Mouse (Mus musculus) liver, postnatal 0 days (tissue): ENCODE measurements around the gene Scaper. TPM values are rescaled to one million over a fixed set of nuclear protein-coding genes. Genes with fewer than 3 reads are reported as not detected.

Experiments
- ATAC-seq: fragments of 200-750 bp; cut with Nextera tagmentation; 2 replicates; pipeline ENCODE4 v1.8.0; 2017; ENCODE audit warnings: mild to moderate bottlenecking, moderate library complexity
- DNase-seq: peaks from one replicate; pipeline ENCODE4 v3.0.0-alpha.2; 2016
- H3K27ac ChIP-seq: fragments of 300-500 bp; sonication (generic); 2 replicates; pipeline ENCODE4 v1.5.1; 2014; ENCODE audit warnings: antibody characterized with exemption, moderate library complexity, mild to moderate bottlenecking, low read depth
- H3K27me3 ChIP-seq: fragments of 300-500 bp; sonication (generic); 2 replicates; pipeline ENCODE4 v1.6.1; 2014; ENCODE audit warnings: low read length, control low read depth, mixed read lengths; ENCODE audit not compliant: insufficient read depth
- H3K36me3 ChIP-seq: fragments of 300-500 bp; sonication (generic); replicated peaks from 2 replicates; pipeline ENCODE4 v1.6.1; 2014; ENCODE audit warnings: mild to moderate bottlenecking, control low read depth, low read length, moderate library complexity, mixed read lengths; ENCODE audit not compliant: insufficient read depth
- H3K4me1 ChIP-seq: fragments of 300-500 bp; sonication (generic); 2 replicates; pipeline ENCODE4 v1.6.1; 2014; ENCODE audit warnings: antibody characterized with exemption, mild to moderate bottlenecking, control low read depth; ENCODE audit not compliant: insufficient read depth
- H3K4me2 ChIP-seq: fragments of 300-500 bp; sonication (generic); 2 replicates; pipeline ENCODE4 v1.6.1; 2014; ENCODE audit warnings: low read depth, mild to moderate bottlenecking, low read length, moderate library complexity, mixed read lengths
- H3K4me3 ChIP-seq: fragments of 300-500 bp; sonication (generic); 2 replicates; pipeline ENCODE4 v1.5.1; 2014; ENCODE audit warnings: low read depth, low read length
- H3K9ac ChIP-seq: fragments of 300-500 bp; sonication (generic); replicated peaks from 2 replicates; pipeline ENCODE4 v1.6.1; 2014; ENCODE audit warnings: mild to moderate bottlenecking, moderate library complexity
- H3K9me3 ChIP-seq: fragments of 300-500 bp; sonication (generic); 2 replicates; pipeline ENCODE4 v1.6.1; 2016; ENCODE audit warnings: mild to moderate bottlenecking, control low read depth, low read length, mixed read lengths
- CTCF ChIP-seq: sonication (generic); IDR thresholded peaks from 2 replicates; pipeline ENCODE4 v1.5.1; 2016; ENCODE audit warnings: antibody characterized with exemption, low read depth
- EP300 ChIP-seq: IDR thresholded peaks from 2 replicates; pipeline ENCODE4 v1.6.1; 2016; ENCODE audit warnings: antibody characterized with exemption, low read depth, mild to moderate bottlenecking
- WGBS: fragments of 180-500 bp; shearing (Covaris S2); extraction: QIAGEN DNeasy Blood & Tissue Kit; methylation state at CpG from one replicate; pipeline ENCODE4 v1.1.7; 2014; ENCODE audit not compliant: insufficient replicate concordance; 5-methylcytosine and 5-hydroxymethylcytosine counted together
- polyA plus RNA-seq: library from polyadenylated mRNA; unstranded; fragments of >200 nt; fragmentation: Nextera tagmentation; extraction: Ambion mirVana; gene quantifications from 2 replicates; pipeline ENCODE4 v1.2.1, GENCODE M21; 2015

Gene Scaper
- polyA plus RNA-seq, 1 experiment from 2014 or later: 2.3 TPM

GRCm38 (mm10) chr9:55539661-55540390, 398.1 kb downstream of the Scaper start:
- Histone ChIP-seq H3K36me3 (no peaks in the 10 kb centered on the region), H3K4me1 (peaks cover 27% of the 10 kb centered on the region), H3K27me3 (peaks cover 82% of the 10 kb centered on the region), H3K4me3 (no peak overlapping the region), H3K9ac (no peak overlapping the region), H3K4me2 (no peak overlapping the region), H3K27ac (no peak overlapping the region), H3K9me3 (no peaks in the 10 kb centered on the region)
- ATAC-seq (no peak), DNase-seq (no peak)
- no peak for TF ChIP-seq CTCF
- TF ChIP-seq EP300: no peak
- 3% methylated on average over 31 of the region's 31 CpGs for WGBS

- ATAC-seq: no peak
These were observed 398.9 kb downstream of the Scaper start for GRCm38 (mm10) chr9:55539006-55539405.

GRCm38 (mm10) chr9:55538377-55538776, 399.5 kb downstream of the Scaper start, which contains the start of gene Isl2:
TSS of gene Isl2 (plus strand) at chr9:55538672.
- no peak within 1 kb of the TSS for H3K4me2 ChIP-seq
- peaks cover 16% of the 10 kb centered on the region for H3K4me1 ChIP-seq
- no peak within 1 kb of the TSS for H3K27ac ChIP-seq
- ATAC-seq (no peak), DNase-seq (no peak)
- peaks cover 67% of the 10 kb centered on the region for H3K27me3 ChIP-seq
- H3K36me3 ChIP-seq: no peaks in the 10 kb centered on the region
- no peak for TF ChIP-seq EP300
- TF ChIP-seq CTCF: no peak
- 18% methylated on average over 4 of the region's 4 CpGs for WGBS
- H3K9me3 ChIP-seq: no peaks in the 10 kb centered on the region
- no peak within 1 kb of the TSS for H3K4me3 ChIP-seq
- no peak within 1 kb of the TSS for H3K9ac ChIP-seq

More at GRCm38 (mm10) chr9:55539006-55539405, 398.9 kb downstream of the Scaper start:
- Histone ChIP-seq H3K27me3 (peaks cover 74% of the 10 kb centered on the region), H3K27ac (no peak overlapping the region), H3K9me3 (no peaks in the 10 kb centered on the region), H3K9ac (no peak overlapping the region), H3K4me2 (no peak overlapping the region), H3K36me3 (no peaks in the 10 kb centered on the region), H3K4me3 (no peak overlapping the region), H3K4me1 (peaks cover 19% of the 10 kb centered on the region)
- no peak for DNase-seq
- TF ChIP-seq EP300: no peak
- no peak for TF ChIP-seq CTCF
- 24% methylated on average over 1 of the region's 1 CpGs for WGBS

- DNase-seq (peak; percentile 64), ATAC-seq (no peak)
- Histone ChIP-seq H3K4me1 (peaks cover 6% of the 10 kb centered on the region), H3K27ac (no peak overlapping the region), H3K4me3 (no peak overlapping the region), H3K9ac (no peak overlapping the region), H3K27me3 (peaks cover 43% of the 10 kb centered on the region), H3K9me3 (no peaks in the 10 kb centered on the region), H3K4me2 (no peak overlapping the region), H3K36me3 (no peaks in the 10 kb centered on the region)
- TF ChIP-seq CTCF (peak; percentile 82), EP300 (no peak)
- 28% methylated on average over 3 of the region's 3 CpGs for WGBS
These were observed 402.0 kb downstream of the Scaper start for GRCm38 (mm10) chr9:55535907-55536306.

- H3K36me3 ChIP-seq: no peaks in the 10 kb centered on the region
- H3K9me3 ChIP-seq: no peaks in the 10 kb centered on the region
- DNase-seq (peak; percentile 34), ATAC-seq (no peak)
- H3K27ac ChIP-seq: no peak overlapping the region
- no peaks in the 10 kb centered on the region for H3K27me3 ChIP-seq
- H3K9ac ChIP-seq: no peak overlapping the region
- no peak overlapping the region for H3K4me3 ChIP-seq
- H3K4me1 ChIP-seq: no peaks in the 10 kb centered on the region
- WGBS: 48% methylated on average over 4 of the region's 4 CpGs
- H3K4me2 ChIP-seq: no peak overlapping the region
- TF ChIP-seq EP300 (no peak), CTCF (peak; percentile 72)
These were observed 412.2 kb downstream of the Scaper start for GRCm38 (mm10) chr9:55525716-55526115.

GRCm38 (mm10) chr9:55512027-55512543, 425.8 kb downstream of the Scaper start, which contains the start of gene Etfa:
TSS of gene Etfa (minus strand) at chr9:55512243.
- DNase-seq: peak; percentile 96
- under 1% methylated on average over 47 of the region's 47 CpGs for WGBS
- H3K27me3 ChIP-seq: no peaks in the 10 kb centered on the region
- H3K4me3 ChIP-seq: peak within 1 kb of the TSS; percentile 74
- ATAC-seq: peak; percentile 96
- H3K27ac ChIP-seq: peak within 1 kb of the TSS; percentile 97
- H3K36me3 ChIP-seq: no peaks in the 10 kb centered on the region
- peak within 1 kb of the TSS; percentile 92 for H3K9ac ChIP-seq
- TF ChIP-seq EP300: peak; percentile 77; the same call in 1 of the 2 replicates
- no peak for TF ChIP-seq CTCF
- H3K4me2 ChIP-seq: peak within 1 kb of the TSS; percentile 82
- no peaks in the 10 kb centered on the region for H3K9me3 ChIP-seq
- peaks cover 19% of the 10 kb centered on the region for H3K4me1 ChIP-seq
